Mouse (Mus musculus): ENCODE results near the gene Upf2. TPM values are rescaled to one million over a fixed set of nuclear protein-coding genes. Genes with fewer than 3 reads are reported as not detected.
"Not testable (repeated sequence)": the region's sequence is repeated elsewhere in the genome, so short reads cannot be mapped to it uniquely, and the experiment has no call there.

Upf2 gene
- polyA plus RNA-seq, 1 experiment from 2014 or later = 5.2 TPM

DNA sequence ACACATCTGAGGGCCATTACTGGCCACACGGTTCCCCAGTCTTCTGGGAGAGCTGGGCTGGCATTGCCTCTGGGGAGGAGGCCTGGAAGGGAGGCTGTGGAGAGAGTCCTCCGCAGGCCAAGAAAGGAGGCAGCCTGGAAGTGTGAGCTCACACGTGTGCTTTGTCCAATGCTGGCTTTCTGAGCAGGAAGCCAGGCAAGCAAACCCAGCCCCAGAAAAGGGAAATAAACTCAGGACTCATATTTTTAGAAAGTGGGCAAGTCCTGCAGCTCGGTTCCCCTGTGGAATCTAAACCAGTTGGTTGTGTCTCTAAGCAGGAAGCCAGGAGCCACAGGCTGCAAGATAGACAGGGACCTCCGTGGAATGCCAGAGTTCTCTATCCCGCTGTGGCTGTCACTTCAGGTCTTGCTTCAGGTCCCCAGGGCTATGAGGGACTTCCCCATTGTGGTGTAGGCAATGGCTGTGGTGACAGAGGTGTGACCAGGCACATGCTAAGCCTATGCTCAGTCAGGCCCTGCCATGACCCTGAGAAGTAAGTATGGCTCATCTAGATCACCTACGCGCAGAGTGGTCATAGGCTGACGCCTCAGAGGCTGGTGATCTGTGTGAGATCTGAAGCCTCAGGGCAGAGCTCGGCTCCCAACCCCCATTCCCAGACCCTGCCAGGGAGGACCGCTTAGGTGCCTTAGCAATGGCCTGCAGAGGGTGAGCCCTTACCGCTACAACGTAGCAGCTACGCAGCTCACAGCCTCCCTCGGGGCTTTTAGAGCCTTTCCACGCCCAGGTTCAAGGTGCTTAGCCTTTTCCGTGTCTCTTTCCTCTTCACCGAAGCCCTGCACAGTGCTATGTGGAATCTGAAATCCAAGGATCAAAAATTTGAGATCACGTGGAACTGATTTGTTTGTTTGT lies 134.6 kb downstream of the Upf2 start:
- no peak overlapping the region for H3K9ac ChIP-seq (ENCODE audit: low read depth, low read length)
- 66% methylated on average over 19 of the region's 19 CpGs for WGBS
- no peaks in the 10 kb centered on the region for H3K27me3 ChIP-seq (replicated peaks; ENCODE audit: control insufficient read depth, insufficient read depth, low read length)
- H3K9me3 ChIP-seq (ENCODE audit: control insufficient read depth) = no peaks in the 10 kb centered on the region
- TF ChIP-seq CTCF (IDR thresholded peaks at IDR 0.05; ENCODE audit: low read depth) = no peak
- ATAC-seq = peak; percentile 55
- H3K27ac ChIP-seq (ENCODE audit: low read depth, low read length) = no peak overlapping the region
- H3K4me1 ChIP-seq (replicated peaks; ENCODE audit: control insufficient read depth, insufficient read depth, low read length) = 0 out of 2 replicates have a peak, but pooled peaks cover 3% of the 10 kb centered on the region
- H3K4me2 ChIP-seq (replicated peaks; ENCODE audit: low read depth) = no peak overlapping the region
- H3K4me3 ChIP-seq (ENCODE audit: low read depth, low read length) = no peak overlapping the region
- H3K36me3 ChIP-seq (ENCODE audit: control insufficient read depth, insufficient read depth) = no peaks in the 10 kb centered on the region

- no peaks in the 10 kb centered on the region for H3K9me3 ChIP-seq (ENCODE audit: control insufficient read depth)
- 91% methylated on average over 5 of the region's 5 CpGs for WGBS
- no peak overlapping the region for H3K4me3 ChIP-seq (ENCODE audit: low read depth, low read length)
- ATAC-seq = no peak
- H3K27me3 ChIP-seq (replicated peaks; ENCODE audit: control insufficient read depth, insufficient read depth, low read length) = no peaks in the 10 kb centered on the region
- no peak overlapping the region for H3K9ac ChIP-seq (ENCODE audit: low read depth, low read length)
- H3K36me3 ChIP-seq (ENCODE audit: control insufficient read depth, insufficient read depth) = no peaks in the 10 kb centered on the region
- no peak overlapping the region for H3K4me2 ChIP-seq (replicated peaks; ENCODE audit: low read depth)
- TF ChIP-seq CTCF (IDR thresholded peaks at IDR 0.05; ENCODE audit: low read depth) = no peak
- H3K4me1 ChIP-seq (replicated peaks; ENCODE audit: control insufficient read depth, insufficient read depth, low read length) = no peaks in the 10 kb centered on the region
- no peak overlapping the region for H3K27ac ChIP-seq (ENCODE audit: low read depth, low read length)
These were observed 135.9 kb downstream of the Upf2 start for GRCm38 (mm10) chr2:6087151-6087550.

DNA sequence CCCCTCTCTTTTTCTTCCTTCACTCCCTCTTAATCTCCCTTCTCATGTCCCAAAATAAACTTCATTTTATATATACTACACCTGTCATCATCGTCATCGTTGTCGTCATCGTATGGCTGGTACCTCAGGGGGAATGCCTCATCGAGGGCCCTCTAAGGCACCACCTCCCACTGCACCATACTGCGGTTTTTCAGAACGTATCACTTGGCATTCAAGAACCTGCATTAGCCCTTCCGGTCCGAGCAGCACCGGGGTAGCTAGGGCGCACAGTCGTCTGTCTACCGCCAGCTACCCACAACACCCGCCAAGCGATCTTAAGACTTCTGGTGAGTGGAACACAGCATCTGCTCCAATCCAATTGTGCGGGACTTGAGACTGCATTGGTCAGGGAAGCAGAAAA lies 138.7 kb downstream of the Upf2 start:
- H3K9ac ChIP-seq (ENCODE audit: low read depth, low read length); H3K9me3 ChIP-seq (ENCODE audit: control insufficient read depth); H3K4me3 ChIP-seq (ENCODE audit: low read depth, low read length); ATAC-seq; H3K4me1 ChIP-seq (replicated peaks; ENCODE audit: control insufficient read depth, insufficient read depth, low read length); H3K27ac ChIP-seq (ENCODE audit: low read depth, low read length); H3K36me3 ChIP-seq (ENCODE audit: control insufficient read depth, insufficient read depth); H3K4me2 ChIP-seq (replicated peaks; ENCODE audit: low read depth); H3K27me3 ChIP-seq (replicated peaks; ENCODE audit: control insufficient read depth, insufficient read depth, low read length): not testable (repeated sequence)
- WGBS = 88% methylated on average over 16 of the region's 16 CpGs

- WGBS = 36% methylated on average over 7 of the region's 7 CpGs
- TF ChIP-seq CTCF (IDR thresholded peaks at IDR 0.05; ENCODE audit: low read depth) = no peak
- peak overlapping the region; percentile 46 for H3K27ac ChIP-seq (ENCODE audit: low read depth, low read length)
- ATAC-seq = peak; percentile 83
- no peaks in the 10 kb centered on the region for H3K27me3 ChIP-seq (replicated peaks; ENCODE audit: control insufficient read depth, insufficient read depth, low read length)
- no peak overlapping the region for H3K4me3 ChIP-seq (ENCODE audit: low read depth, low read length)
- H3K9ac ChIP-seq (ENCODE audit: low read depth, low read length) = no peak overlapping the region
- no peaks in the 10 kb centered on the region for H3K9me3 ChIP-seq (ENCODE audit: control insufficient read depth)
- peaks cover 8% of the 10 kb centered on the region for H3K36me3 ChIP-seq (ENCODE audit: control insufficient read depth, insufficient read depth)
- peaks cover 14% of the 10 kb centered on the region for H3K4me1 ChIP-seq (replicated peaks; ENCODE audit: control insufficient read depth, insufficient read depth, low read length)
- no peak overlapping the region for H3K4me2 ChIP-seq (replicated peaks; ENCODE audit: low read depth)
These were observed 145.9 kb downstream of the Upf2 start for GRCm38 (mm10) chr2:6097113-6097716.

DNA sequence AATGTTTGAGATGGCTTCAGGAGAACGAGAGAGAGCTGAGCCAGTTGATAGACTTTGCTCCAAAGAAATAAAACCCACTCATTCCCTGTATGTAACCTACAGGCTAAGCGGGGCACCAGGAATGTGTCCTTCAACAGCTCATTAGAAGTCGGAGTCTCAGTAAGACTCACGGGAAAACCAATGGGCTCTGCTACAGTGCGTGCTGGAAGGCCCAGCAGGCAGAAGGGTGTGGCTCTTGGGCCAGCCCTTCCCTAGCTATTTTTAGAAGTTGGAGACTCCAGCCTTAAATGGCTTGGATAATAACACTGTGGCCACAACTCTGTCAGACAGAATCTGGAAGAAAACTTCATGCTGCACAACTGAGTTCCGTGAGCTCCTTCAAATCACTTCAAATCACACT lies 147.7 kb downstream of the Upf2 start:
- Histone ChIP-seq H3K9me3 (ENCODE audit: control insufficient read depth) (no peaks in the 10 kb centered on the region), H3K4me1 (replicated peaks; ENCODE audit: control insufficient read depth, insufficient read depth, low read length) (peaks cover 14% of the 10 kb centered on the region), H3K4me3 (ENCODE audit: low read depth, low read length) (no peak overlapping the region), H3K36me3 (ENCODE audit: control insufficient read depth, insufficient read depth) (peaks cover 8% of the 10 kb centered on the region), H3K27ac (ENCODE audit: low read depth, low read length) (peak overlapping the region; percentile 47; the same call in 1 of the 2 replicates), H3K27me3 (replicated peaks; ENCODE audit: control insufficient read depth, insufficient read depth, low read length) (no peaks in the 10 kb centered on the region), H3K4me2 (replicated peaks; ENCODE audit: low read depth) (0 out of 2 replicates have a peak overlapping the region, but pooled peaks have one; percentile 1), H3K9ac (ENCODE audit: low read depth, low read length) (no peak overlapping the region)
- WGBS = 7% methylated on average over 6 of the region's 6 CpGs
- peak; percentile 71 for ATAC-seq
- TF ChIP-seq CTCF (IDR thresholded peaks at IDR 0.05; ENCODE audit: low read depth) = no peak

DNA sequence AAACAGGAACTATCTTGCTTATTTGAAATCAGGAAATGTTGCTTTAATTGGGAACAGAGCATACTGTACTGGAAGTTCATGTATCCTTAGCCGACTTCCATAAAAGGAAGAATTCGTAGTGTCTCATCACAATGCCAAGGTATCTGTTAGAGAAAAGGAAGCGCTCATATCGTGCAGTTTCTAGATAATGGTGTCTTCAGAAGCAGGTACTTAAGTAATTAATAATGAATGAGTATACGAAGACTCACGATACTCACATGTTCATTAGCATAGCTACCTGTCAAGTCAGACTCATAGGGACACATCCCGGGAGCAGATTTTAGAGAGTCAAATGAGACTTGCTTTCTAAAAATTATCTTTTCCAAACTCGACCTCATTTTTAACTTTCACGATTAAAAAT lies 148.2 kb downstream of the Upf2 start:
- peak overlapping the region; percentile 11; the same call in 1 of the 2 replicates for H3K27ac ChIP-seq (ENCODE audit: low read depth, low read length)
- WGBS = 49% methylated on average over 9 of the region's 9 CpGs
- no peak for ATAC-seq
- no peak for TF ChIP-seq CTCF (IDR thresholded peaks at IDR 0.05; ENCODE audit: low read depth)
- peaks cover 14% of the 10 kb centered on the region for H3K4me1 ChIP-seq (replicated peaks; ENCODE audit: control insufficient read depth, insufficient read depth, low read length)
- 0 out of 2 replicates have a peak overlapping the region, but pooled peaks have one; percentile 1 for H3K4me2 ChIP-seq (replicated peaks; ENCODE audit: low read depth)
- H3K9me3 ChIP-seq (ENCODE audit: control insufficient read depth) = no peaks in the 10 kb centered on the region
- H3K27me3 ChIP-seq (replicated peaks; ENCODE audit: control insufficient read depth, insufficient read depth, low read length) = no peaks in the 10 kb centered on the region
- H3K9ac ChIP-seq (ENCODE audit: low read depth, low read length) = no peak overlapping the region
- peaks cover 8% of the 10 kb centered on the region for H3K36me3 ChIP-seq (ENCODE audit: control insufficient read depth, insufficient read depth)
- no peak overlapping the region for H3K4me3 ChIP-seq (ENCODE audit: low read depth, low read length)
